Mouse (Mus musculus): Measurements from ENCODE around the gene Myo10. TPM values are rescaled to one million over a fixed set of nuclear protein-coding genes. Genes with fewer than 3 reads are reported as not detected.
A peak's percentile ranks its signal among the peaks of the same experiment; 100 is the strongest.

Gene Myo10
- polyA plus RNA-seq, 1 experiment from 2014 or later: 23.9 TPM

DNA sequence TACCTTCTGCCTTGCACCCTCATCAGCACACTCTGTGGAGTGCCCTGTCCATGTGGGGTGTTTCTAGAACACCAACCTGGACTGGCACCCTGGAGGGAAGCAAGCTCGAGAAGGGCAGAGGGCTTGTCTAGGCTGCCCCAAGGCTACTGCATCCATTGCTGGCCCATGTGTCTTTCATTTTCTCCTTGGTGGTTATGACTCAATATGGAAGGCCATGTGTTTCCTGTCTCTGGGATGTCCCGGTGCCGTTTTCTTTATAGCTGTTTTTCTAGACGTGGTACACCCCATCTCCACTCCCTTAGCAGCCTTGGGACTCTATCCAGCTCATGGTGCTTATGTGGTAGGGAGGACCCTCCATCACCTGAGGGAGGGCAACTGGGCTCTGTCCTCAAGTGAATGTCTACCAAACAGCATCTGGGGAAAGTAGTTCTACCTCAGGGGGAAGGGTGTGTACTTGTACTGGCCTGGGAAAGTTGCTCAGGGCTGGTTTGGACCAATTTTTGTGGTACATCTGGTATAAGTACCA lies 76.8 kb downstream of the Myo10 start:
- peaks cover 5% of the 10 kb centered on the region for H3K36me3 ChIP-seq
- WGBS: 75% methylated on average over 4 of the region's 4 CpGs

DNA sequence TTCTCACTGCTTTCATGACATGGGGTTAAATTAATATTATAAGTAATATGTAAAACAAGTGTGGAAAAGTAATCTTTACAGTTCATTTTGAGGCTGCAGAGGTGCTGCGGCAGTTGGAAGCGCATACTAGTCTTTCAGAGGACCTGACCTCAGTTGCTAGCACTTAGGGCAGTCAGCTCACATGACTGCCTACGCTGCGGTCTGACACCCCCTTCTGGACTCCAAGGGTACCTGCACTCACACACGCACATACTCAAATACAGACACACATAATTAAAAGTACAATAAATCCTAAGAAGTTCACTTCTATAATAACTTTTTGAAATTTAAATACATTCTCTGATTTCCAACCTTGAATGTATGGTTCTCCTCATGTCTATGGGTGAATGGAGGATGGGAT lies 80.3 kb downstream of the Myo10 start:
- Histone ChIP-seq H3K27me3 (replicated peaks) (no peaks in the 10 kb centered on the region), H3K4me1 (replicated peaks) (no peaks in the 10 kb centered on the region; the same call in 1 of the 2 replicates), H3K27ac (no peak overlapping the region), H3K9ac (no peak overlapping the region), H3K9me3 (no peaks in the 10 kb centered on the region; the same call in 1 of the 2 replicates), H3K4me2 (replicated peaks) (no peak overlapping the region), H3K4me3 (replicated peaks) (no peak overlapping the region), H3K36me3 (peaks cover 5% of the 10 kb centered on the region)
- no peak for ATAC-seq
- WGBS: 97% methylated on average over 5 of the region's 5 CpGs

More for the DNA sequence above, 76.8 kb downstream of the Myo10 start:
- no peak overlapping the region for H3K27ac ChIP-seq
- no peaks in the 10 kb centered on the region for H3K9me3 ChIP-seq
- no peaks in the 10 kb centered on the region for H3K27me3 ChIP-seq (replicated peaks)
- no peak overlapping the region for H3K4me2 ChIP-seq (replicated peaks)
- H3K4me1 ChIP-seq (replicated peaks): no peaks in the 10 kb centered on the region; the same call in 1 of the 2 replicates
- H3K4me3 ChIP-seq (replicated peaks): no peak overlapping the region
- ATAC-seq: no peak
- H3K9ac ChIP-seq: no peak overlapping the region

DNA sequence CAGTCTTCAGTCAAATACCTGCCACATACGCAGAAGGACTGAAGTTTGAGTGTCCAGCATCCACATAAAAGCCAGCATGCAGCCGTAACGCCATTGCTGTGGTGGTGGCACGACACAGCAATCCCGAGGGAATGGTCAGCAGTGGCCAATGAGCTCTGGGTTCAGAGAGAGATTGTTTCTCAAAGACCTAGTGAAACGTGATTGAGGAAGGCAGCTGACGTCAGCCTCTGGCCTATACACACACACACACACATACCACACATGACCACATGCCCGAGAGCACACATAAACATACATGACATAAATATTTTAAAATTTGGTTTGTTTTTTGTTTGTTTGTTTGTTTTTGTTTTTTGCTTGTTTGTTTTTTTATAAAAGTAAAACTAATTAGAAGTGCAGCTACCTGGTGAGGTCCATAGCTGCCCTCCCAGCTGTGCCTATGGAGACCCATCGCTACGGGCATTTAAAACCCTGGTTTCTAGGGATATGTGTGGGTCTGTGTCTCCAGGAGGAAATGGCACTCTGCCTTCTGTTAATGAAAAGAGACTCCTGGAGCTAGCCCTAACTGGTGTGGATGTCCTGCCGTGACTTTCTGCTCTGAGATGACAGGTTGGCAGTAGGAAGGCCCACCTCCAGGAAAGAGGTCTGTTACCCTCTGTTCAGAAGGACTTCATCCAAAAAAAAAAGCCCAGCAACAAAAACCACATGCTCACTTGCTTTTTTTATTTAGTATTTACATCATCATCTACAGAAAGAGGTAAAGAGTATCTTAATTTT lies 82.7 kb downstream of the Myo10 start:
- WGBS: 82% methylated on average over 11 of the region's 11 CpGs
- no peak for ATAC-seq

DNA sequence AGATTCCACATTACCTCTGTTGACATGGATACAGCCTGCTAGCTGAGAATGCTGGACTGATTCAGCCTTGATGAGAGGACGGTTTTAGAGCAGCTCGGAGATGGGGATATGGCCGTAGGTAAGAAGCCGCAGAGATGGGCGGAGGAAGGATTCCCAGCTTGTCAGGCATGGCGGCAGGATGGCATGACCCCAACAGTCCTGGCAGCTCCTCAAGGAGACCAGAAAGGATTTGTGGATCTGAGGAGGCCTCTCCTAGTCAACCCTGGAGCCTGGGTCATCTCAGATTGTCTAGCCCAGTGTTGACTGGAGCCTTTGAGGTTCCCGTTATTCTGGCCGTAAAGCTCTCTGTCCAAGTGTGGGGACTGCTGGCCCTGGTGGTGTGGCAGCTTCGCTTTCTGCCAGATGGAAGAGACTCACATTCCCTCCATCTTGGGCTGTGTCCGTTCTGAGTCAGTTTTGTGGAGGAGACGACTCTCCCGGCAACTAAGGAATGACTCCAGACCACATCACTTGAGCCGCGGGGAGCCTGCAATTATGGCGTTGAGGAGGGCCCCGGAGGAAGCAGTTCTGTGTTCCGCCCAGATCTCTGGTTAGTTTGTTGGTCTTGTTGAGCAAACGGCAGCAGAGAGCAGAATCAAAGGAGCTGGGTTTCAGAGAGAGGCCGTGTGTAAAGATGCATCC lies 84.7 kb downstream of the Myo10 start:
- 73% methylated on average over 19 of the region's 19 CpGs for WGBS

More for the DNA sequence above, 82.7 kb downstream of the Myo10 start:
- Histone ChIP-seq H3K9ac (no peak overlapping the region), H3K4me2 (replicated peaks) (no peak overlapping the region), H3K36me3 (peaks cover 5% of the 10 kb centered on the region), H3K4me3 (replicated peaks) (no peak overlapping the region), H3K27me3 (replicated peaks) (no peaks in the 10 kb centered on the region), H3K4me1 (replicated peaks) (no peaks in the 10 kb centered on the region; the same call in 1 of the 2 replicates), H3K9me3 (no peaks in the 10 kb centered on the region; the same call in 1 of the 2 replicates), H3K27ac (no peak overlapping the region)

DNA sequence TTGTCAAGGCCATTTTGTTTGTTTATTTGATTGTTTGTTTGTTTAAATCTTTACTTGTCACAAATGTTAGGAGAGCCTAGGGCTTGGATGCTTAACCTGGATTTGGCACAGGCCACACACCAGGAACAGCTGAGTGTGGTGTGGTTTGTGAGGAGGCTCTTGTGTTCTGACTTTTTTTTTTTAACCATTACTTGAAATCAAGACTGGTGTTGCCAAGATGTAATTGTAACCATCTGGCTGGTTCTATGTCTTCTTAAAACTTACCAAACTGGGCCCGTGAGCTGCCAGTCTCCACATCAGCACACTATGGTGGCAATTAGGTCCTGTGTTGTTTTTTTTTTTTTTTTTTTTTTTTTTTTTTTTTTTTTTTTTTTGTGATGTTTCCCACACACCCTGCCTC lies 85.6 kb downstream of the Myo10 start:
- Histone ChIP-seq H3K36me3 (no peaks in the 10 kb centered on the region; the same call in 1 of the 2 replicates), H3K27ac (no peak overlapping the region), H3K9ac (no peak overlapping the region), H3K4me3 (replicated peaks) (no peak overlapping the region), H3K27me3 (replicated peaks) (no peaks in the 10 kb centered on the region), H3K4me1 (replicated peaks) (no peaks in the 10 kb centered on the region; the same call in 1 of the 2 replicates), H3K9me3 (no peaks in the 10 kb centered on the region; the same call in 1 of the 2 replicates), H3K4me2 (replicated peaks) (no peak overlapping the region)
- ATAC-seq: no peak
- WGBS: 83% methylated on average over 1 of the region's 1 CpGs

More for the DNA sequence above, 84.7 kb downstream of the Myo10 start:
- no peak overlapping the region for H3K4me3 ChIP-seq (replicated peaks)
- no peak overlapping the region for H3K9ac ChIP-seq
- H3K9me3 ChIP-seq: no peaks in the 10 kb centered on the region; the same call in 1 of the 2 replicates
- H3K4me1 ChIP-seq (replicated peaks): no peaks in the 10 kb centered on the region; the same call in 1 of the 2 replicates
- H3K4me2 ChIP-seq (replicated peaks): no peak overlapping the region
- H3K36me3 ChIP-seq: peaks cover 2% of the 10 kb centered on the region; the same call in 1 of the 2 replicates
- no peaks in the 10 kb centered on the region for H3K27me3 ChIP-seq (replicated peaks)
- ATAC-seq: no peak
- no peak overlapping the region for H3K27ac ChIP-seq

DNA sequence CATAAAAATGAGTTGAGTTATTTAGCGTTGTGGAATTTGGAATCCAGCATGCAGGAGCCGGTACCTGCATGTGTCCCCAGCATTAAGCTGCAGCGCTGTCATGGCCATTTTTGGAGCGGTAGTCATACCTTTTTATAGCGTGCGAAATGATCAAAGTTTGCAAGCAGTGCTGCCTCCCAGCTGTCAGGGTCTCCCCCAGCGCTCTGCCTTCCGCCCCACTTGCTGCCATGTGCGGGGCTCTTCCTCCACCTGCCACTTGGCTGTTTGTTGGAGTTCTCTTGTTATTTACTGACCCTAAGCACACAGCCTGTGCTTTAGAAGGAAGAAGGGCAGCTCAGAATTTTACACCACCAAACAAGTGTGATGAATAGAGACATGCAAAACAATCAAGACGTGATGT lies 88.6 kb downstream of the Myo10 start:
- Histone ChIP-seq H3K4me2 (replicated peaks) (no peak overlapping the region), H3K9ac (no peak overlapping the region), H3K27ac (no peak overlapping the region), H3K4me1 (replicated peaks) (peaks cover 7% of the 10 kb centered on the region), H3K4me3 (replicated peaks) (no peak overlapping the region), H3K36me3 (no peaks in the 10 kb centered on the region; the same call in 1 of the 2 replicates), H3K27me3 (replicated peaks) (no peaks in the 10 kb centered on the region), H3K9me3 (no peaks in the 10 kb centered on the region; the same call in 1 of the 2 replicates)
- no peak for ATAC-seq
- 94% methylated on average over 10 of the region's 10 CpGs for WGBS

DNA sequence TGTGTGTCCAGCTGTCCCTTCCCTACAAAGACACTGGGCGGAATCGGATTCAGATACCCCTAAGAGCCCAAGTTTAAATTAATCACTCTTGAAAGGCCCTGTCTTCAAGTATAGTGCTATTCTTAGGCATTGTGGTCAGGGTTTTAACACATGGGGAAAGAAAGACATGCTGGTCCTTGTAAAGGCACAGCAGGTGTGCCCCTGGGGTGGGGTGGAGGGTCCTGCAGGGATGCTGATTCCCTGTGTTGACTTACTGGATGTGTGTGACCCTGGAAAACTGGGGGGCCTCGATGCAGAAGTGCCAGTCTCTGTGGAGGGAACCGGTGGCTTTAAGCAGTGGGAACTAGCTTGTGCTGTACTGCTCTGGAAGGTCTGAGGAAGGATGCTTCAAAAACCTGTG lies 90.6 kb downstream of the Myo10 start:
- H3K9ac ChIP-seq: no peak overlapping the region
- 80% methylated on average over 4 of the region's 4 CpGs for WGBS
- peaks cover 7% of the 10 kb centered on the region for H3K4me1 ChIP-seq (replicated peaks)
- no peaks in the 10 kb centered on the region for H3K9me3 ChIP-seq
- no peak for ATAC-seq
- no peaks in the 10 kb centered on the region for H3K27me3 ChIP-seq (replicated peaks)
- no peak overlapping the region for H3K4me3 ChIP-seq (replicated peaks)
- no peak overlapping the region for H3K4me2 ChIP-seq (replicated peaks)
- H3K36me3 ChIP-seq: no peaks in the 10 kb centered on the region; the same call in 1 of the 2 replicates
- H3K27ac ChIP-seq: no peak overlapping the region

DNA sequence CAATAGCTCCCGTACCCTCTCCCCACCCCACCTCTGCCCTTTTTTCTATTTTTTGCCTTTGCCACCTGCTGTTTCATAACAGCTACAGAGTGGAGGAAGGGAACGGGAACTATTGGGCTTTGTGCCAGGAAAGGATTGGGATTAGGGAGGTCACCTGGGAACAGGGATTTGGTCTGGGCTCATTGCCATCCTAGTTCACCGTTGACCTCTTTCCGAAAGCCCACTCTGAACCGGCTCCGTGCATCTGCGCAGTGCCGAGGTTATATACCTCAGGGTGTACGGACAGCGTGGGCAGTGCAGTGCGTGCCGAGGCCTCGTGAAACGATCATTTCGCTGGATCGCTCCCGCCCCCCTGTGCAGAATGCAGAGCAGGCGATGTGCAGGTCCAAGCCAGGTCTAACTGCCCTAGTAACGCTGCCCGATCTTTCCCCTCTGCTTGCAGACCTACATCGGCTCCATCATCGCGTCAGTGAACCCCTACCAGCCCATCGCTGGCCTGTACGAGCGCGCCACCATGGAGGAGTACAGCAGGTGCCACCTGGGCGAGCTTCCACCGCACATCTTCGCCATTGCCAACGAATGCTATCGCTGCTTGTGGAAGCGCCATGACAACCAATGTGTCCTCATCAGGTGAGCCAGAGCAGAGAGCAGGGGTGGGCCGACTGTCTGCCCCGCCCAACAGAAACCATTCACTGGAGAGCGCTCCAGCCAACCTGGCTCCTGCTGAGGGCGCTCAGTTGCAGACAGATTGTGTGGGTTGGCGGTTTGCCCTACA lies 91.4 kb downstream of the Myo10 start:
- Histone ChIP-seq H3K4me3 (replicated peaks) (no peak overlapping the region), H3K4me1 (replicated peaks) (peaks cover 7% of the 10 kb centered on the region), H3K36me3 (no peaks in the 10 kb centered on the region; the same call in 1 of the 2 replicates), H3K9ac (no peak overlapping the region), H3K27ac (no peak overlapping the region), H3K9me3 (no peaks in the 10 kb centered on the region), H3K27me3 (replicated peaks) (no peaks in the 10 kb centered on the region), H3K4me2 (replicated peaks) (no peak overlapping the region)
- WGBS: 82% methylated on average over 38 of the region's 38 CpGs
- no peak for ATAC-seq

DNA sequence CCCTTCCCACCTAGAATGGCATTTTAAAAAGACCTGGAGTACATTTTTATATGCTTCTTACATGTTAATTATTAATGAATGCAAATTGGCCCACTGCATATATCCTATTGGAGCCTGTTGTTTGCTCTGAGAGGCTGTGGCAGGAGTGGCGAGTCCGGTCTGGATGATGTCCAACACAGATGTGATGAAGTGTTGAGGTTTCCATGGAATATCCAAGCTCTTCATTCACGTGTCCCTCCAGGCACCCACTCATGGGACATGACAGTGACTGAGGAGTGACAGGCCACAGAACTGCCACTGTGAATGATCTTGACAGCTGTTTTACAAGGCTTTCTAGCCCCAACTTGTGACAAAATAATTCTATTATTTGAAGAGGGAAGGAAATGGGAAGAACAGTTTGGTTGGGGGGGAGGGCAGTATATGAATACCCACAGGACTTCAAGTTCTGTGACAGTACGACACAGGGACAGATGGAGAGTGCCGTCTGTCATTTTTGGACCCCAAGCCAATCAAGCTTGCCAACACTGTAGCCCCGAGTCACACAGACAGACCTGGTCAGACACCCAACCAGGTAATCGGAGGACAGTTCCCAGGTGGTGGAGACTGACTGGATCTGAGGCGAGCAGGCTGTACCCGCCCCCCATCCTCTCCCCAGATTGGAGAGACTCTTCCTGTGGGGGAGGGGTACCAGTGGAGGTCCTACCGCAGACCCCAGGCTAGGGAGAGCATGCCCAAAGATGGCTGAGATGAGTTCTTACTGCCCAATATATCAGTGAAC lies 93.1 kb downstream of the Myo10 start:
- 74% methylated on average over 10 of the region's 10 CpGs for WGBS
- Histone ChIP-seq H3K4me2 (replicated peaks) (no peak overlapping the region), H3K36me3 (no peaks in the 10 kb centered on the region; the same call in 1 of the 2 replicates), H3K27me3 (replicated peaks) (no peaks in the 10 kb centered on the region), H3K9ac (no peak overlapping the region), H3K4me1 (replicated peaks) (peaks cover 7% of the 10 kb centered on the region), H3K9me3 (no peaks in the 10 kb centered on the region), H3K4me3 (replicated peaks) (no peak overlapping the region), H3K27ac (no peak overlapping the region; the same call in 1 of the 2 replicates)
- peak; percentile 74 for ATAC-seq

DNA sequence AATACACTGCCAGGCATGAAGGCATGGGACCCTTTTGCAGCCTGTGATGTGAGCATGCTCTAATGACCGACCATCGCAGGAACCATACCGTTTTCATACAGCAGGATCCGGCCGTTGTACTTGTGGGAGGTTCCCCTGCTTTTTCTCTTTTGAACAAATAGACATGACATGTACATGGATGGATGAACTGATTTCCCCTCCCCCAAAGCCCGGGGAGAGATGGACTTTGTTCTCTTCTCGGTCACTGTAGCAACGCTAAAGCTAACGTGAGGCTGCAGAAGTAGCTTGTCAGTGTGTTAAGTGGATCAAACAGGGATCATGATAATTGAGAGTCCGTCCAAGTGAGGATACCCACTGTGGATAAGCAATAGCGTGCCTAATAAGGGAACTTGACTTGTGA lies 93.7 kb downstream of the Myo10 start:
- Histone ChIP-seq H3K9me3 (no peaks in the 10 kb centered on the region), H3K27me3 (replicated peaks) (no peaks in the 10 kb centered on the region), H3K4me1 (replicated peaks) (peaks cover 7% of the 10 kb centered on the region), H3K4me2 (replicated peaks) (no peak overlapping the region), H3K4me3 (replicated peaks) (no peak overlapping the region), H3K27ac (no peak overlapping the region; the same call in 1 of the 2 replicates), H3K9ac (no peak overlapping the region), H3K36me3 (no peaks in the 10 kb centered on the region; the same call in 1 of the 2 replicates)
- 69% methylated on average over 11 of the region's 11 CpGs for WGBS
- peak; percentile 37; the same call in 1 of the 2 replicates for ATAC-seq

DNA sequence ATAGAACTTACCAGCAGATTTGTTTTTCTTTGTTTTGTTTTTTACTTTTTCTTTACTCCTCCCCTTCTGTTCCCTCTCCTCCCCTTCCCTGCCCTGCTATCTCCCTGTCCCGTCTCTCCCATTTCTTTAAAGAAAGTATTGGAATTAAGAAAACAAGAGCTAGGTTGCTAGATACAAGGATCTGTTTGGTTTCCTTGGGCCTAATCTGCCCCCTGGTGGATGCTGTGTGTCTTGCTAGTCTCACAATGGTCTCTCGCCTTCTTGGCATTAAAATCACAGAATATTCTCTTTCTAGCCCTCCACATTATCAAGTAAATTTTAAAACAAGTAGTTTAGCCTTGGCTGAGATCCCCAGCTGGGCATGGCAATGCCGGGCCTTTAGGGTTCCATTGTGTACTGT lies 94.7 kb downstream of the Myo10 start:
- Histone ChIP-seq H3K36me3 (no peaks in the 10 kb centered on the region; the same call in 1 of the 2 replicates), H3K4me1 (replicated peaks) (peaks cover 7% of the 10 kb centered on the region), H3K4me2 (replicated peaks) (no peak overlapping the region), H3K27me3 (replicated peaks) (no peaks in the 10 kb centered on the region), H3K9ac (no peak overlapping the region), H3K9me3 (no peaks in the 10 kb centered on the region), H3K27ac (no peak overlapping the region), H3K4me3 (replicated peaks) (no peak overlapping the region)
- peak; percentile 18; the same call in 1 of the 2 replicates for ATAC-seq
- 30% methylated on average over 3 of the region's 3 CpGs for WGBS

All from intestine, embryonic 15.5 days (tissue).